Mouse (Mus musculus) myocyte (in vitro differentiated cells): ENCODE measurements at regions not wholly inside any gene's neighbourhood (a gene's known extent, or its start where the extent isn't known, plus 50 kb on each side); places are given as distances from the start of the nearest gene placed in this dataset.

ENCODE experiments used
- CEBPB ChIP-seq: IDR thresholded peaks from 2 replicates; pipeline ENCODE4 v1.6.1; 2011; ENCODE audit warnings: mild to moderate bottlenecking, moderate library complexity; ENCODE audit not compliant: poor library complexity, insufficient read depth, severe bottlenecking
- E2F4 ChIP-seq: IDR thresholded peaks from one replicate; pipeline ENCODE4 v1.6.1; 2011; ENCODE audit warnings: mild to moderate bottlenecking, control low read depth, moderate library complexity; ENCODE audit not compliant: insufficient read depth
- MAX ChIP-seq: IDR thresholded peaks from one replicate; pipeline ENCODE4 v1.6.1; 2011; ENCODE audit warnings: low read depth, mild to moderate bottlenecking, control low read depth
- MYOD1 ChIP-seq, 3 experiments: IDR thresholded peaks; one replicate each; pipeline ENCODE4 v1.6.1; 2011; ENCODE audit warnings: control low read depth in 2 of 3, low read depth in 2 of 3, mild to moderate bottlenecking in 2 of 3, moderate library complexity in 1 of 3; ENCODE audit not compliant: insufficient read length in 2 of 3, control insufficient read depth in 1 of 3
- MYOG ChIP-seq, 3 experiments: IDR thresholded peaks; one replicate each; pipeline ENCODE4 v1.6.1; 2011; ENCODE audit warnings: control low read depth in 2 of 3, low read depth in 2 of 3, mild to moderate bottlenecking in 2 of 3; ENCODE audit not compliant: insufficient read length in 2 of 3, control insufficient read depth in 1 of 3, insufficient read depth in 1 of 3
- POLR2A ChIP-seq: IDR thresholded peaks from one replicate; pipeline ENCODE4 v1.6.1; 2011; ENCODE audit warnings: low read depth, mild to moderate bottlenecking, control low read depth, moderate library complexity; ENCODE audit not compliant: insufficient read length
- POLR2AphosphoS2 ChIP-seq: IDR thresholded peaks from one replicate; pipeline ENCODE4 v1.6.1; 2011; ENCODE audit warnings: low read depth, control low read depth; ENCODE audit not compliant: insufficient read length
- REST ChIP-seq: IDR thresholded peaks from one replicate; pipeline ENCODE4 v1.6.1; 2011; ENCODE audit warnings: mild to moderate bottlenecking, control low read depth, moderate library complexity; ENCODE audit not compliant: insufficient read depth, insufficient read length
- TCF12 ChIP-seq: IDR thresholded peaks from one replicate; pipeline ENCODE4 v1.6.1; 2011; ENCODE audit warnings: mild to moderate bottlenecking, control low read depth; ENCODE audit not compliant: poor library complexity, insufficient read depth, severe bottlenecking
- USF1 ChIP-seq: IDR thresholded peaks from one replicate; pipeline ENCODE4 v1.6.1; 2011; ENCODE audit warnings: low read depth, mild to moderate bottlenecking, control low read depth, moderate library complexity

DNA sequence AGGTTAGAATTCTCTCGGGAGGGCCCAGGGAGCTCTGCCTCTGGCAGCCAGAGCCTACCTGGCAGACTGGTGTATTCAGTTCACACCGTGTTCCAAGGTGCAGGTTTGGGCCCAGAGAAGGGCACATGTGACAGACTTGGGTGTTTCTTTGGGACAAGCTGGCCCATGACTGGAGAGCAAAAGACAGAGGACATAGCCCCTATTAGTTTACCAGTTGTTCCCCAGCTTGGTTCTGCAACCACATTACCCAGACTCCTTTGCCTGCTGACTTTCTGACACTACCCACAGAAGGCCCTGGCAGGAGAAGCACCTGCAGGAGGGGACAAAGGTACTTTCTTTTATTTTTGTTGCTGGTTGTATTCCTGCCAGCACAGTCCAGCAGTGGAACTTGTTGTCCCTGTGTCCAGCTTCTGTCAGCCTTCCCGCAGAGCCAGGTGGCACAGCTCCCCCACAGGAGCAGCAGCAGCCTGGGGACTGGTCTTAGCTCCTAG lies 173.9 kb downstream of the Utp6 start:
- TF ChIP-seq REST: no peak
- no peak for TF ChIP-seq MYOG (IDR thresholded peaks at IDR 0.05; ENCODE audit: control insufficient read depth in 1 of 3, insufficient read depth in 1 of 3, insufficient read length in 2 of 3, low read depth in 2 of 3)
- no peak for TF ChIP-seq POLR2A
- no peak for TF ChIP-seq POLR2AphosphoS2
- TF ChIP-seq E2F4: no peak
- TF ChIP-seq USF1: no peak
- TF ChIP-seq MYOD1 (IDR thresholded peaks at IDR 0.05; ENCODE audit: control insufficient read depth in 1 of 3, insufficient read length in 2 of 3, low read depth in 2 of 3): peak in 1 of 3 experiments; percentile 30
- no peak for TF ChIP-seq MAX
- no peak for TF ChIP-seq CEBPB
- TF ChIP-seq TCF12: no peak
